Mouse (Mus musculus) olfactory bulb, adult 2 months (tissue): Measurements from ENCODE around the gene Chst10.
A peak's percentile ranks its signal among the peaks of the same experiment; 100 is the strongest.

ENCODE experiments used
- CTCF ChIP-seq: fragments of 200-500 bp; IDR thresholded peaks from 2 replicates; pipeline ENCODE4 v1.5.1; 2012; ENCODE audit warnings: low read depth, mild to moderate bottlenecking, low read length, moderate library complexity; ENCODE audit not compliant: insufficient read depth
- POLR2A ChIP-seq: fragments of 200-500 bp; IDR thresholded peaks from 2 replicates; pipeline ENCODE4 v1.6.1; 2012; ENCODE audit warnings: mild to moderate bottlenecking, low read depth, low read length, moderate library complexity; ENCODE audit not compliant: insufficient read depth

- TF ChIP-seq POLR2A (peak; percentile 89), CTCF (no peak; the same call in 1 of the 2 replicates)
Observed at GRCm38 (mm10) chr1:38897431-38898248, at the start of gene Chst10.
